Mouse (Mus musculus): ENCODE results near the gene Efcab7. TPM values are rescaled to one million over a fixed set of nuclear protein-coding genes. Genes with fewer than 3 reads are reported as not detected.

The Efcab7 gene
- polyA plus RNA-seq, 1 experiment from 2014 or later: 11.8 TPM

- H3K27me3 ChIP-seq (replicated peaks; ENCODE audit: control insufficient read depth, insufficient read depth, low read length): no peaks in the 10 kb centered on the region
- H3K4me3 ChIP-seq (ENCODE audit: low read length): no peak overlapping the region
- no peak overlapping the region for H3K27ac ChIP-seq (ENCODE audit: low read depth, low read length)
- WGBS: 84% methylated on average over 6 of the region's 6 CpGs
- no peaks in the 10 kb centered on the region for H3K36me3 ChIP-seq (ENCODE audit: control insufficient read depth, insufficient read depth, low read length)
- no peaks in the 10 kb centered on the region for H3K9me3 ChIP-seq (ENCODE audit: control insufficient read depth, low read length)
- peaks cover 16% of the 10 kb centered on the region for H3K4me1 ChIP-seq (ENCODE audit: control insufficient read depth, insufficient read depth, low read depth, low read length)
- H3K4me2 ChIP-seq (ENCODE audit: low read length): no peak overlapping the region; the same call in 1 of the 2 replicates
- H3K9ac ChIP-seq (ENCODE audit: low read depth, low read length): no peak overlapping the region
- no peak for ATAC-seq
These were observed 99.5 kb downstream of the Efcab7 start for GRCm38 (mm10) chr4:99928521-99928920.

GRCm38 (mm10) chr4:99929149-99929612, 100.2 kb downstream of the Efcab7 start, which contains the start of gene Pgm1:
TSS of gene Pgm1 (plus strand) at chr4:99929414.
- Histone ChIP-seq H3K9ac (ENCODE audit: low read depth, low read length) (peak within 1 kb of the TSS; percentile 84), H3K36me3 (ENCODE audit: control insufficient read depth, insufficient read depth, low read length) (no peaks in the 10 kb centered on the region), H3K4me3 (ENCODE audit: low read length) (peak within 1 kb of the TSS; percentile 65), H3K27ac (ENCODE audit: low read depth, low read length) (peak within 1 kb of the TSS; percentile 93), H3K9me3 (ENCODE audit: control insufficient read depth, low read length) (no peaks in the 10 kb centered on the region), H3K4me2 (ENCODE audit: low read length) (peak within 1 kb of the TSS; percentile 79), H3K27me3 (replicated peaks; ENCODE audit: control insufficient read depth, insufficient read depth, low read length) (no peaks in the 10 kb centered on the region), H3K4me1 (ENCODE audit: control insufficient read depth, insufficient read depth, low read depth, low read length) (peaks cover 16% of the 10 kb centered on the region)
- ATAC-seq: peak; percentile 90
- 4% methylated on average over 23 of the region's 23 CpGs for WGBS

- 2% methylated on average over 43 of the region's 57 CpGs for WGBS
- Histone ChIP-seq H3K4me3 (ENCODE audit: low read length) (peak within 1 kb of the TSS; percentile 65), H3K9me3 (ENCODE audit: control insufficient read depth, low read length) (no peaks in the 10 kb centered on the region), H3K36me3 (ENCODE audit: control insufficient read depth, insufficient read depth, low read length) (no peaks in the 10 kb centered on the region), H3K9ac (ENCODE audit: low read depth, low read length) (peak within 1 kb of the TSS; percentile 84), H3K4me2 (ENCODE audit: low read length) (peak within 1 kb of the TSS; percentile 79), H3K4me1 (ENCODE audit: control insufficient read depth, insufficient read depth, low read depth, low read length) (peaks cover 16% of the 10 kb centered on the region), H3K27ac (ENCODE audit: low read depth, low read length) (peak within 1 kb of the TSS; percentile 93), H3K27me3 (replicated peaks; ENCODE audit: control insufficient read depth, insufficient read depth, low read length) (no peaks in the 10 kb centered on the region)
- peak; percentile 96 for ATAC-seq
These were observed 100.9 kb downstream of the Efcab7 start, which contains the start of gene Itgb3bp for GRCm38 (mm10) chr4:99929613-99930517. TSS of gene Itgb3bp (minus strand) at chr4:99929813.

- no peak for ATAC-seq
- 50% methylated on average over 10 of the region's 10 CpGs for WGBS
- Histone ChIP-seq H3K27me3 (replicated peaks; ENCODE audit: control insufficient read depth, insufficient read depth, low read length) (no peaks in the 10 kb centered on the region), H3K36me3 (ENCODE audit: control insufficient read depth, insufficient read depth, low read length) (no peaks in the 10 kb centered on the region), H3K27ac (ENCODE audit: low read depth, low read length) (0 out of 2 replicates have a peak overlapping the region, but pooled peaks have one; percentile 18), H3K4me3 (ENCODE audit: low read length) (peak overlapping the region; percentile 65), H3K4me1 (ENCODE audit: control insufficient read depth, insufficient read depth, low read depth, low read length) (peaks cover 16% of the 10 kb centered on the region), H3K9me3 (ENCODE audit: control insufficient read depth, low read length) (no peaks in the 10 kb centered on the region), H3K4me2 (ENCODE audit: low read length) (peak overlapping the region; percentile 79), H3K9ac (ENCODE audit: low read depth, low read length) (peak overlapping the region; percentile 30; the same call in 1 of the 2 replicates)
These were observed 101.7 kb downstream of the Efcab7 start for GRCm38 (mm10) chr4:99930518-99931239.

GRCm38 (mm10) chr4:99931240-99931580, 102.2 kb downstream of the Efcab7 start:
- ATAC-seq: no peak
- Histone ChIP-seq H3K4me2 (ENCODE audit: low read length) (peak overlapping the region; percentile 79), H3K27me3 (replicated peaks; ENCODE audit: control insufficient read depth, insufficient read depth, low read length) (no peaks in the 10 kb centered on the region), H3K27ac (ENCODE audit: low read depth, low read length) (no peak overlapping the region), H3K4me1 (ENCODE audit: control insufficient read depth, insufficient read depth, low read depth, low read length) (peaks cover 16% of the 10 kb centered on the region), H3K9ac (ENCODE audit: low read depth, low read length) (no peak overlapping the region), H3K9me3 (ENCODE audit: control insufficient read depth, low read length) (no peaks in the 10 kb centered on the region), H3K4me3 (ENCODE audit: low read length) (no peak overlapping the region), H3K36me3 (ENCODE audit: control insufficient read depth, insufficient read depth, low read length) (no peaks in the 10 kb centered on the region)
- WGBS: 71% methylated on average over 11 of the region's 11 CpGs

- H3K4me2 ChIP-seq (ENCODE audit: low read length): no peak overlapping the region
These were observed 102.8 kb downstream of the Efcab7 start for GRCm38 (mm10) chr4:99931807-99932206.

GRCm38 (mm10) chr4:99934859-99935258, 105.9 kb downstream of the Efcab7 start:
- Histone ChIP-seq H3K36me3 (ENCODE audit: control insufficient read depth, insufficient read depth, low read length) (no peaks in the 10 kb centered on the region), H3K4me1 (ENCODE audit: control insufficient read depth, insufficient read depth, low read depth, low read length) (peaks cover 21% of the 10 kb centered on the region), H3K4me3 (ENCODE audit: low read length) (no peak overlapping the region), H3K9me3 (ENCODE audit: control insufficient read depth, low read length) (no peaks in the 10 kb centered on the region), H3K9ac (ENCODE audit: low read depth, low read length) (no peak overlapping the region), H3K4me2 (ENCODE audit: low read length) (no peak overlapping the region), H3K27me3 (replicated peaks; ENCODE audit: control insufficient read depth, insufficient read depth, low read length) (no peaks in the 10 kb centered on the region), H3K27ac (ENCODE audit: low read depth, low read length) (no peak overlapping the region)
- ATAC-seq: no peak
- WGBS: 95% methylated on average over 7 of the region's 7 CpGs

More at GRCm38 (mm10) chr4:99931807-99932206, 102.8 kb downstream of the Efcab7 start:
- ATAC-seq: no peak
- 88% methylated on average over 4 of the region's 4 CpGs for WGBS
- Histone ChIP-seq H3K9me3 (ENCODE audit: control insufficient read depth, low read length) (no peaks in the 10 kb centered on the region), H3K4me1 (ENCODE audit: control insufficient read depth, insufficient read depth, low read depth, low read length) (peaks cover 16% of the 10 kb centered on the region), H3K27ac (ENCODE audit: low read depth, low read length) (no peak overlapping the region), H3K27me3 (replicated peaks; ENCODE audit: control insufficient read depth, insufficient read depth, low read length) (no peaks in the 10 kb centered on the region), H3K9ac (ENCODE audit: low read depth, low read length) (no peak overlapping the region), H3K36me3 (ENCODE audit: control insufficient read depth, insufficient read depth, low read length) (no peaks in the 10 kb centered on the region), H3K4me3 (ENCODE audit: low read length) (no peak overlapping the region)

- no peak overlapping the region for H3K4me3 ChIP-seq (ENCODE audit: low read length)
- no peaks in the 10 kb centered on the region for H3K36me3 ChIP-seq (ENCODE audit: control insufficient read depth, insufficient read depth, low read length)
- H3K27ac ChIP-seq (ENCODE audit: low read depth, low read length): no peak overlapping the region
- no peak overlapping the region for H3K9ac ChIP-seq (ENCODE audit: low read depth, low read length)
- no peaks in the 10 kb centered on the region for H3K9me3 ChIP-seq (ENCODE audit: control insufficient read depth, low read length)
- no peak overlapping the region for H3K4me2 ChIP-seq (ENCODE audit: low read length)
- WGBS: 90% methylated on average over 5 of the region's 5 CpGs
- ATAC-seq: no peak
- no peaks in the 10 kb centered on the region for H3K27me3 ChIP-seq (replicated peaks; ENCODE audit: control insufficient read depth, insufficient read depth, low read length)
- peaks cover 12% of the 10 kb centered on the region for H3K4me1 ChIP-seq (ENCODE audit: control insufficient read depth, insufficient read depth, low read depth, low read length)
These were observed 107.3 kb downstream of the Efcab7 start for GRCm38 (mm10) chr4:99936278-99936677.
